Mouse (Mus musculus): Measurements from ENCODE around the gene Gmds. TPM values are rescaled to one million over a fixed set of nuclear protein-coding genes. Genes with fewer than 3 reads are reported as not detected.

The Gmds gene
- polyA plus RNA-seq, 1 experiment from 2014 or later = 31.4 TPM

DNA sequence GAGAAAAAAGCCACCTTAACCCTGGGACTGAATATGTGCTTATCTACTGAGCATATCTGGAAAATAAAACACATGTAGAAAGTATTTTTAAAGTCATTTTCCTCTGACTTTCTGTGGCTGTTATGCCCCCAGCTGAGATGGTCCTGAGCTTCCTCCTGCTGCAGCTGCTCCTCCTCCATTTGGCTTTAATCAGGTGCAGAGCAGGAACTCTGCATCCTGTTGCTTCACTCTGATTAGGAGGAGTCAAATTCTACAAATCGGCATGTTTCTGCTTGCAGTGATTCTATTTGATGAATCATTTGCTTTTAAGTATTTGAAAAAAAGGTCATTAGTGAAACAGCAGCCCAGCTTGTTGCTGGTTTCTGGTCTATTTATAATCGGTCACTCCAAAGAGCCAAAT, 177.0 kb downstream of the Gmds start:
- 15% methylated on average over 2 of the region's 2 CpGs for WGBS
- Histone ChIP-seq H3K9ac (ENCODE audit: low read length) (no peak overlapping the region), H3K4me2 (ENCODE audit: low read depth, severe bottlenecking) (no peak overlapping the region), H3K27ac (replicated peaks; ENCODE audit: low read depth, low read length) (no peak overlapping the region), H3K36me3 (ENCODE audit: control insufficient read depth, insufficient read depth, low read length) (no peaks in the 10 kb centered on the region), H3K4me1 (ENCODE audit: control insufficient read depth, insufficient read depth, low read length) (0 out of 2 replicates have a peak, but pooled peaks cover 3% of the 10 kb centered on the region), H3K27me3 (ENCODE audit: control insufficient read depth, insufficient read depth, low read length) (no peaks in the 10 kb centered on the region), H3K9me3 (ENCODE audit: control insufficient read depth, low read length) (no peaks in the 10 kb centered on the region), H3K4me3 (ENCODE audit: low read depth, low read length) (no peak overlapping the region)
- ATAC-seq (ENCODE audit: insufficient number of reproducible peaks, low FRiP score, low TSS enrichment, low read depth) (no peak), DNase-seq (ENCODE audit: low spot score) (no peak)

DNA sequence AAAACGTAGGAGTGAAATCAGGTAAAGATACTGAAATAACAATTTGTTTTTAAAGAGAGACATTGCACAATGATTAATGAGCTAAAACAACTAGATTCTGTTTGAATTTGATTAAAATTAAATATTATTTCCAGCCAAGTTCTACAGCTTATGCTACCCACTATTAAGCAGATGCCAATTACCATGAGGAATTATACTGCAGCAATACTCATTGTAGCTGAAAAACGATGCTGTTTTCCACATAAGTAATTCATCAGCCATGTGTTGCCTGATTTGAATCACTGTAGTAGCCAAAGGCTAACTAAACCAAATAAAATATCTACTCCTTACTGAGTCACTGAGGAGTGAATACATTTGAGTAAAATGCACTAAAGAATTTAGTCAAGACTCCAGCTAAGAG, 180.3 kb downstream of the Gmds start:
- no peak overlapping the region for H3K27ac ChIP-seq (replicated peaks; ENCODE audit: low read depth, low read length)
- DNase-seq (ENCODE audit: low spot score) = no peak
- H3K9ac ChIP-seq (ENCODE audit: low read length) = no peak overlapping the region
- ATAC-seq (ENCODE audit: insufficient number of reproducible peaks, low FRiP score, low TSS enrichment, low read depth) = no peak
- H3K4me3 ChIP-seq (ENCODE audit: low read depth, low read length) = no peak overlapping the region
- H3K9me3 ChIP-seq (ENCODE audit: control insufficient read depth, low read length) = no peaks in the 10 kb centered on the region
- H3K27me3 ChIP-seq (ENCODE audit: control insufficient read depth, insufficient read depth, low read length) = no peaks in the 10 kb centered on the region
- H3K36me3 ChIP-seq (ENCODE audit: control insufficient read depth, insufficient read depth, low read length) = no peaks in the 10 kb centered on the region
- WGBS = 63% methylated on average over 2 of the region's 2 CpGs
- 0 out of 2 replicates have a peak, but pooled peaks cover 3% of the 10 kb centered on the region for H3K4me1 ChIP-seq (ENCODE audit: control insufficient read depth, insufficient read depth, low read length)
- H3K4me2 ChIP-seq (ENCODE audit: low read depth, severe bottlenecking) = no peak overlapping the region

DNA sequence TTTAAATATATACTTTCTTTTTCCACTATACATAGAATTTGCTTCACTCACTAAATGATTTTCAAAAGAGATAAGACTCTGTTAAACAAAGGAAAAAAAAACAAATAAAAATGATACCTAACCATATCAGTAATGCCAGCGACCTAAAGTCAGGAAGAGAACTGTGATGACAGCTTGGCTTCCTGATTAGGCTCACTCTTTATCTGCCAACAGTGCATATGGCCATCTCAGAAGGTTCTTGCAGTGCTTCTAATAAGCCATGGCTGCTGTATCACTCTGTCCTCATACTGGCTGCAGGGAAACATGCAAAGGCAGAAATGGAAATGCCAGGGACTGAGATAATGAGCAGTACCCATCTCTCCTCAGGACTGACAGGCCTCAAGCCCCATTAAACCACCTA, 192.6 kb downstream of the Gmds start:
- no peak for DNase-seq (ENCODE audit: low spot score)
- no peak overlapping the region for H3K27ac ChIP-seq (replicated peaks; ENCODE audit: low read depth, low read length)
- no peak overlapping the region for H3K4me2 ChIP-seq (ENCODE audit: low read depth, severe bottlenecking)
- 64% methylated on average over 1 of the region's 1 CpGs for WGBS
- H3K9me3 ChIP-seq (ENCODE audit: control insufficient read depth, low read length) = no peaks in the 10 kb centered on the region
- H3K4me1 ChIP-seq (ENCODE audit: control insufficient read depth, insufficient read depth, low read length) = no peaks in the 10 kb centered on the region
- no peak overlapping the region for H3K9ac ChIP-seq (ENCODE audit: low read length)
- no peaks in the 10 kb centered on the region for H3K36me3 ChIP-seq (ENCODE audit: control insufficient read depth, insufficient read depth, low read length)
- no peak for ATAC-seq (ENCODE audit: insufficient number of reproducible peaks, low FRiP score, low TSS enrichment, low read depth)
- H3K4me3 ChIP-seq (ENCODE audit: low read depth, low read length) = no peak overlapping the region
- no peaks in the 10 kb centered on the region for H3K27me3 ChIP-seq (ENCODE audit: control insufficient read depth, insufficient read depth, low read length)

DNA sequence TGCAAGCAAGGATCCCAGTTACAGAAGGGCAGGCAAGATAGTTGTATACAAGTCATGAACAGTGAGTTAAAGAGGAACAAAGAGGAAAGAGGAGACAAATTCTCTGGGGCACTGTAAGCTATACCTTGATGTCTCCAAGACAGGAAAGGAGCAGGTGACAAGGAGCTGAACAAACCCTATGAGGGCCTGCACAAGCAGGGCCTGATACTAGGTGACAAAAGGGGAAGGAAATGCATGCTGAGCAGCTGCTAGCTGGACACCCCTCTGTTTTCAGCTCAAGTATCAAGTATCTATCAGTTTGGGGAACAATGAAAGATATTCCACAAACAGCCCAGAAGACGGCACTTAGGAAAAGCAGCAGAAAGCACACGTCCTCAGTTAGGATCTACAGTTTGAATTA, 193.4 kb downstream of the Gmds start:
- no peak for ATAC-seq (ENCODE audit: insufficient number of reproducible peaks, low FRiP score, low TSS enrichment, low read depth)
- H3K4me3 ChIP-seq (ENCODE audit: low read depth, low read length) = no peak overlapping the region
- H3K9me3 ChIP-seq (ENCODE audit: control insufficient read depth, low read length) = no peaks in the 10 kb centered on the region
- no peak overlapping the region for H3K4me2 ChIP-seq (ENCODE audit: low read depth, severe bottlenecking)
- no peak overlapping the region for H3K27ac ChIP-seq (replicated peaks; ENCODE audit: low read depth, low read length)
- H3K27me3 ChIP-seq (ENCODE audit: control insufficient read depth, insufficient read depth, low read length) = no peaks in the 10 kb centered on the region
- no peaks in the 10 kb centered on the region for H3K36me3 ChIP-seq (ENCODE audit: control insufficient read depth, insufficient read depth, low read length)
- DNase-seq (ENCODE audit: low spot score) = no peak
- no peak overlapping the region for H3K9ac ChIP-seq (ENCODE audit: low read length)
- H3K4me1 ChIP-seq (ENCODE audit: control insufficient read depth, insufficient read depth, low read length) = no peaks in the 10 kb centered on the region
- 65% methylated on average over 2 of the region's 2 CpGs for WGBS

DNA sequence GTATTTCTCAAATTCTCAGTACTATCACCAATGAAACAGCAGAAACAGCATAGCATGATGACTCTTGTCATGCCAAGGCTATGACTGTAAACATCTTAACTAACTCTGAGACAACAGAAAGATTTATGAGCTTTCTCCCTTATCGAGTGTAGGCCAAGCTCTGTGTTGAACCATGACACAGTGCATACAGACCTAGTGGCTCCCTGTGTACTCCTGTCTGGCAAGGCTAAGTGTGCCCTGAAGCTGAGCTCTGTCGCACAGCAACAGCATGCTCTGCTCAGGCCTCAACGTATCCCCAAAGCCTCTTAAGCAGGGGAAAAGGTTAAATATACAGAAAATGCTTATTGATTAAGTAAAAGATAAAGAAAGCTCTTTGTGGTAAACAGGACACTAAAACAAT, 194.9 kb downstream of the Gmds start:
- H3K9me3 ChIP-seq (ENCODE audit: control insufficient read depth, low read length) = no peaks in the 10 kb centered on the region

DNA sequence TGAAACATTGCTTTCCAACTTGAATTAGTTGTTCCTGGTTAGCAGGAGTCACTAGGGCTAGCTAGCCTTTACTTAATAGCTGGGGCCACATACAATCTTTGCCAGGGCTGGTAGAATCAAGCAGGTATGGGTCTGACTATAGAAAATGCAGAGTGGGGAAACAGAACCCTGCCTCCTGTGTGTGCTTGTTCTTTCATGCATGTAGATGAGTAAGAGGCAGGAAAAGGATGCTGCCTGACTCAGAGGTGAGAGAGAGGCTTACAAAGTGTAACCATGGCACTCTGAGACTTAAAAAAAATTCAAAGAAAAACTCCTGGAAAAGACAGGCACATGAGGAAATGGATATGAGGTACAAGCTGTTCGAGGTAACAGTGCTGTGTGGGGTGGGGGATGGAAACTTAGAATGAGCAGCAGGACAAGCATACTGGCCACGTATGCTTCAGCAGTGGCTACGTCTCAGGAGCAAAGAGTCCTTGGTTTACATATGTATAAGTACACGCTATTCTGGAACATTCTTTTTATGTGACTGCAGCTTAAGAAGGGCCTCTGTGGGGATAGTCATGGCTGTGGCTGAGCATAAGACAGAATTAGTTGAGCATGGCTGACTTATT, 203.8 kb downstream of the Gmds start:
- H3K4me1 ChIP-seq (ENCODE audit: control insufficient read depth, insufficient read depth, low read length) = no peaks in the 10 kb centered on the region
- H3K4me2 ChIP-seq (ENCODE audit: low read depth, severe bottlenecking) = no peak overlapping the region
- no peak overlapping the region for H3K4me3 ChIP-seq (ENCODE audit: low read depth, low read length)
- no peaks in the 10 kb centered on the region for H3K27me3 ChIP-seq (ENCODE audit: control insufficient read depth, insufficient read depth, low read length)
- no peaks in the 10 kb centered on the region for H3K9me3 ChIP-seq (ENCODE audit: control insufficient read depth, low read length)
- 77% methylated on average over 4 of the region's 4 CpGs for WGBS
- no peak overlapping the region for H3K27ac ChIP-seq (replicated peaks; ENCODE audit: low read depth, low read length)
- H3K9ac ChIP-seq (ENCODE audit: low read length) = no peak overlapping the region
- DNase-seq (ENCODE audit: low spot score) = no peak
- no peaks in the 10 kb centered on the region for H3K36me3 ChIP-seq (ENCODE audit: control insufficient read depth, insufficient read depth, low read length)
- ATAC-seq (ENCODE audit: insufficient number of reproducible peaks, low FRiP score, low TSS enrichment, low read depth) = no peak

More for the DNA sequence above, 194.9 kb downstream of the Gmds start:
- Histone ChIP-seq H3K27ac (replicated peaks; ENCODE audit: low read depth, low read length) (no peak overlapping the region), H3K4me3 (ENCODE audit: low read depth, low read length) (no peak overlapping the region), H3K4me2 (ENCODE audit: low read depth, severe bottlenecking) (no peak overlapping the region), H3K27me3 (ENCODE audit: control insufficient read depth, insufficient read depth, low read length) (no peaks in the 10 kb centered on the region), H3K36me3 (ENCODE audit: control insufficient read depth, insufficient read depth, low read length) (no peaks in the 10 kb centered on the region), H3K9ac (ENCODE audit: low read length) (no peak overlapping the region), H3K4me1 (ENCODE audit: control insufficient read depth, insufficient read depth, low read length) (no peaks in the 10 kb centered on the region)
- no peak for DNase-seq (ENCODE audit: low spot score)
- 79% methylated on average over 3 of the region's 3 CpGs for WGBS
- no peak for ATAC-seq (ENCODE audit: insufficient number of reproducible peaks, low FRiP score, low TSS enrichment, low read depth)

DNA sequence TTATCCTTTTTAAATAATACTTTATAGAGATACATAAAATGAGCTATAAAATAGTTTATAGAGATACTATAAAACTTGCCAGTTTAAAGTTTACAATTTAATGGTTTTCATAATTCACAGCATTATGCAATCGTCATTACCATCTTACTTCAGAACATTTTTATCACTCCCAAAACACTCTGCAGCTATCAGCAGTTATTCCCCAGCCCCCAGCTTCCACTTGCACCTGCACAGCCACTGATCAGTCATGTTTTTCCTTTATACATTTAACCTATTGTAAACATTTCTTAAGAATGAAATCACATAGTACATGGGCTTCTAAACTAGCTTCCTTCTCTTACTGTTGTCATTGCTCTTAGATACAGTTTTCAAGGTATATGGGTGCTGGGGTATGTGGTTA, 208.6 kb downstream of the Gmds start:
- no peak overlapping the region for H3K27ac ChIP-seq (replicated peaks; ENCODE audit: low read depth, low read length)
- H3K27me3 ChIP-seq (ENCODE audit: control insufficient read depth, insufficient read depth, low read length) = no peaks in the 10 kb centered on the region
- H3K9me3 ChIP-seq (ENCODE audit: control insufficient read depth, low read length) = no peaks in the 10 kb centered on the region
- 75% methylated on average over 1 of the region's 1 CpGs for WGBS
- H3K4me3 ChIP-seq (ENCODE audit: low read depth, low read length) = no peak overlapping the region
- no peaks in the 10 kb centered on the region for H3K4me1 ChIP-seq (ENCODE audit: control insufficient read depth, insufficient read depth, low read length)
- H3K4me2 ChIP-seq (ENCODE audit: low read depth, severe bottlenecking) = no peak overlapping the region
- H3K9ac ChIP-seq (ENCODE audit: low read length) = no peak overlapping the region
- H3K36me3 ChIP-seq (ENCODE audit: control insufficient read depth, insufficient read depth, low read length) = no peaks in the 10 kb centered on the region
- no peak for DNase-seq (ENCODE audit: low spot score)
- no peak for ATAC-seq (ENCODE audit: insufficient number of reproducible peaks, low FRiP score, low TSS enrichment, low read depth)

DNA sequence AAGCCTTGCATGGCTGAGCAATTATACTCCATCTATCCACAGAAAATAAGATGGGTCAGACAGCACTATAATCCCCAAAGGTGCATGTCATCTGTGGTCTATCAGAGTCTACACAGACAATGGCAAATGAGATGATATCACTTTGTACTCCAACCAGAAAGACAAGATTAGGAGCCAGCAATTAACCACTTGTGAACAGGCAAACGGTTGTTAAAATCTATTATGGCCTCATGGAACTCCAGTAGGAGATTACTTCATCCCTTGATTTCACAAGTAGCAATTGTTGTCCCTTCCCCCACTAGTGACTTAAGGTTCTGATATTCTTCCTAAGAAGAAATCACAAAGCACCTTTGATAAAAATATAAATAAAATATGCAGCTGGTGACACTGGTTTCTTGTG, 220.2 kb downstream of the Gmds start:
- no peak overlapping the region for H3K27ac ChIP-seq (replicated peaks; ENCODE audit: low read depth, low read length)
- H3K9me3 ChIP-seq (ENCODE audit: control insufficient read depth, low read length) = no peaks in the 10 kb centered on the region
- no peaks in the 10 kb centered on the region for H3K27me3 ChIP-seq (ENCODE audit: control insufficient read depth, insufficient read depth, low read length)
- H3K4me1 ChIP-seq (ENCODE audit: control insufficient read depth, insufficient read depth, low read length) = no peaks in the 10 kb centered on the region
- no peak for ATAC-seq (ENCODE audit: insufficient number of reproducible peaks, low FRiP score, low TSS enrichment, low read depth)
- WGBS = 70% methylated on average over 1 of the region's 1 CpGs
- no peak overlapping the region for H3K4me3 ChIP-seq (ENCODE audit: low read depth, low read length)
- H3K36me3 ChIP-seq (ENCODE audit: control insufficient read depth, insufficient read depth, low read length) = no peaks in the 10 kb centered on the region
- no peak overlapping the region for H3K9ac ChIP-seq (ENCODE audit: low read length)
- DNase-seq (ENCODE audit: low spot score) = no peak
- H3K4me2 ChIP-seq (ENCODE audit: low read depth, severe bottlenecking) = no peak overlapping the region

DNA sequence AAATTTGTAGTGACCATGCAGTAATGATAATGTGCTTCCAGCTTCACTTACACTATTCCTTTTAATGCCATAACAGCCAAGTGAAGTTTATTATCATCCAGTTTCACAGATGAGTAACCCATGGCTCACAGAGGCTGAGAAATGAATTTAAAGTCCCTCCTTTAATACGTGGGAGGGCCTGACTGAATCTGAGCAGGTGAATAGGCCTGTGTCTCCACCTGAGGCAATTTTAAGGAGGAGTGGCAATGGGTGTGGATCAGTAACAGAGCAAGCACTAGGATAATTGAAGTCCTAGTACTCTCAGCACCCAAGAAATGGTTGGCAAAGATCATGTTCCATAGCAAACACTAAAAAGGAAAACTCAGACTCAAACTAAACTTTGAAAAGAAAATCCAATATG, 223.1 kb downstream of the Gmds start:
- ATAC-seq (ENCODE audit: insufficient number of reproducible peaks, low FRiP score, low TSS enrichment, low read depth) (no peak), DNase-seq (ENCODE audit: low spot score) (no peak)
- H3K36me3 ChIP-seq (ENCODE audit: control insufficient read depth, insufficient read depth, low read length) = no peaks in the 10 kb centered on the region
- H3K9me3 ChIP-seq (ENCODE audit: control insufficient read depth, low read length) = no peaks in the 10 kb centered on the region
- no peak overlapping the region for H3K4me2 ChIP-seq (ENCODE audit: low read depth, severe bottlenecking)
- H3K4me3 ChIP-seq (ENCODE audit: low read depth, low read length) = no peak overlapping the region
- H3K27ac ChIP-seq (replicated peaks; ENCODE audit: low read depth, low read length) = no peak overlapping the region
- 78% methylated on average over 1 of the region's 1 CpGs for WGBS
- no peaks in the 10 kb centered on the region for H3K4me1 ChIP-seq (ENCODE audit: control insufficient read depth, insufficient read depth, low read length)
- no peaks in the 10 kb centered on the region for H3K27me3 ChIP-seq (ENCODE audit: control insufficient read depth, insufficient read depth, low read length)
- no peak overlapping the region for H3K9ac ChIP-seq (ENCODE audit: low read length)

Data from limb, embryonic 11.5 days (tissue).